Mouse (Mus musculus): ENCODE results near the gene Kat8.
"Not testable (repeated sequence)": the region's sequence is repeated elsewhere in the genome, so short reads cannot be mapped to it uniquely, and the experiment has no call there.

Gene Kat8

GRCm38 (mm10) chr7:127931351-127932135 lies 19.2 kb downstream of the Kat8 start:
- no peak for DNase-seq (ENCODE audit: low spot score in 2 of 2)

- DNase-seq (ENCODE audit: low spot score in 2 of 2), result no peak
These were observed 20.1 kb downstream of the Kat8 start for GRCm38 (mm10) chr7:127932273-127933031.

GRCm38 (mm10) chr7:127934075-127934474 lies 21.8 kb downstream of the Kat8 start:
- DNase-seq (ENCODE audit: low spot score in 2 of 2), result no peak

GRCm38 (mm10) chr7:127935028-127935722 lies 22.9 kb downstream of the Kat8 start:
- DNase-seq (ENCODE audit: low spot score in 2 of 2), result peak; percentile 90 to 94

GRCm38 (mm10) chr7:127935748-127936159 lies 23.4 kb downstream of the Kat8 start:
- no peak for DNase-seq (ENCODE audit: low spot score in 2 of 2)

- DNase-seq (ENCODE audit: low spot score in 2 of 2), result no peak
These were observed 24.0 kb downstream of the Kat8 start for GRCm38 (mm10) chr7:127936216-127936884.

- DNase-seq (ENCODE audit: low spot score in 2 of 2), result not testable (repeated sequence)
These were observed 29.8 kb downstream of the Kat8 start for GRCm38 (mm10) chr7:127942097-127942496.

GRCm38 (mm10) chr7:127944614-127945013 lies 32.3 kb downstream of the Kat8 start:
- DNase-seq (ENCODE audit: low spot score in 2 of 2), result no peak

- DNase-seq (ENCODE audit: low spot score in 2 of 2), result no peak
These were observed 34.2 kb downstream of the Kat8 start, which contains the start of gene Prss36 for GRCm38 (mm10) chr7:127946470-127947023. Gene Prss36, minus strand, starts transcription at chr7:127946725.

GRCm38 (mm10) chr7:127952864-127953581 lies 40.7 kb downstream of the Kat8 start:
- DNase-seq (ENCODE audit: low spot score in 2 of 2), result no peak

- DNase-seq (ENCODE audit: low spot score in 2 of 2), result no peak
These were observed 47.0 kb downstream of the Kat8 start for GRCm38 (mm10) chr7:127959364-127959763.

- DNase-seq (ENCODE audit: low spot score in 2 of 2), result no peak
These were observed 54.1 kb downstream of the Kat8 start for GRCm38 (mm10) chr7:127966371-127966918.

GRCm38 (mm10) chr7:127967004-127967921 lies 54.9 kb downstream of the Kat8 start, which contains the start of gene Fus:
Gene Fus, plus strand, starts transcription at chr7:127967457.
- DNase-seq (ENCODE audit: low spot score in 2 of 2), result peak; percentile 97

GRCm38 (mm10) chr7:127967922-127968828 lies 55.9 kb downstream of the Kat8 start:
- peak; percentile 29 to 37 for DNase-seq (ENCODE audit: low spot score in 2 of 2)

GRCm38 (mm10) chr7:127974413-127974930 lies 62.2 kb downstream of the Kat8 start:
- DNase-seq (ENCODE audit: low spot score in 2 of 2), result no peak
